Mouse (Mus musculus) ES-Bruce4 (cell line): ENCODE results near the gene Ap1g2.

ENCODE experiments used
- CTCF ChIP-seq: IDR thresholded peaks from one replicate; pipeline ENCODE4 v1.8.1; 2011; ENCODE audit warnings: low read depth, low read length
- EP300 ChIP-seq: IDR thresholded peaks from 2 replicates; pipeline ENCODE4 v1.6.1; 2011; ENCODE audit warnings: low read depth, low read length; ENCODE audit not compliant: insufficient read depth
- POLR2A ChIP-seq: IDR thresholded peaks from one replicate; pipeline ENCODE4 v1.8.1; 2011; ENCODE audit warnings: low read length; ENCODE audit not compliant: insufficient read depth

DNA sequence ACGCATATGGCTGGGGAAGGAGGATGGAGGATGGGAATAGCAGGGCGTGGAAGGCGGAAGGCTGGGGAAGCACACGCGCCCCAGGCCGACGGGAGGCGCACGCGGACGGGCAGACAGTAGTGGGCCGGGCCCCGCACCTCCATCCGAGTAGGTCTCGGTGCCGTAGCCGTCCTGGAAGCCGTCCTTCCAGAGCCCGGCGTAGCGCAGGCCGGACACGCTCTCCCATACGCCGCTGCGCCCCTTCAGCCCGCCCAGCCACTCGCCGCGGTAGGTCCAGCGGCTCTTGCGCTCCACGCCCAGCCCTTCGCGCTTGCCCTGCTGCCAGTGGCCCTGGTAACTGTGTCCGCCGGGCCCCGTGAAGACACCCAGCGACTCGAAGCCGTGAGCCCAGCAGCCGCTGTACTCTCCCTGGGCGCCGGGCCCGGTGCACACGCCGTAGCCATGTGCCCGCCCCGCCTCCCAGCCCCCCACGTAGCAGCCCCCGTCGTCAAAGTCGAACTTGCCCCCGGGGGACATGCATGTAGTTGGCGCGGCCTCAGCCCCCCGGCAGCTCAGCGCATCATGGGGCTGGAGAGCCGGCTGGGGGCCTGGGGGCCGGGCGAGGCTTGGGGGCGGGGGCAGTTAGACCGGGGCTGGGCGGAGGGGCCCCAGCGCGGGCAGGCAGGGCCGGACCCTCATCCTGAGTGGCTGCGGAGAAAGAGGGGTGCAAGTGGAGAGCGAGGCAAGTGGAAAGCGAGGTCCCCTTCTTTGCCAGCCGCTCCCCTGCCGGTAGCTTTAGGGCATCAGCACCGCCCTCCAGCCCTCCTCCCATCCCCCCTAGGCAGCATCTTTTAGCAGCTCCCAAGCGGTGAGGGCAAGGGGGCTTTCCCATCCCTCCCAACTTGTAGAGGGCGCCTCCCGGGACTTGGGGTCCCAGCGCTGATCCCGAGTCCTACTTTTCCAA lies 8.6 kb upstream of the Ap1g2 start:
- TF ChIP-seq CTCF (no peak), POLR2A (no peak), EP300 (no peak)
